Mouse (Mus musculus) activated CD4-positive, CD25-positive, alpha-beta regulatory T cell, adult 4 months (primary cell): ENCODE measurements around the gene Atp6v1fnb. TPM values are rescaled to one million over a fixed set of nuclear protein-coding genes. Genes with fewer than 3 reads are reported as not detected.

Experiments
- polyA plus RNA-seq, 2 experiments: library from polyadenylated mRNA; unstranded; fragments of 100-300 nt; shearing (Covaris generic); gene quantifications; one replicate each; pipeline ENCODE4 v1.2.1; 2017

The Atp6v1fnb gene
- polyA plus RNA-seq, 2 experiments from 2014 or later, result not detected

Other genes starting within 250 kb of the Atp6v1fnb start
- gene Hilpda, start 198.9 kb upstream of the Atp6v1fnb start, polyA plus RNA-seq, result 10 to 100 TPM; 28.1 to 33.4 TPM
- gene Fam71f2, start 191.8 kb upstream of the Atp6v1fnb start, polyA plus RNA-seq, result 1 to 10 TPM in 1 of 2 experiments, not detected in 1; 1.1 TPM
- not detected for gene Fam71f1, start 152.3 kb upstream of the Atp6v1fnb start, polyA plus RNA-seq
- gene Calu, start 123.4 kb upstream of the Atp6v1fnb start, polyA plus RNA-seq, result 10 to 100 TPM; 55.9 to 61.0 TPM
- under 1 TPM; 0.23 to 0.52 TPM for gene Opn1sw, start 83.0 kb upstream of the Atp6v1fnb start, polyA plus RNA-seq
- gene Ccdc136, start 75.1 kb upstream of the Atp6v1fnb start, polyA plus RNA-seq, result under 1 TPM; 0.21 to 0.54 TPM
- gene Flnc, start 38.2 kb upstream of the Atp6v1fnb start, polyA plus RNA-seq, result not detected
- 100 to 1,000 TPM; 373 to 399 TPM for gene Atp6v1f, start 3.7 kb upstream of the Atp6v1fnb start, polyA plus RNA-seq
- gene Kcp, start 36.5 kb downstream of the Atp6v1fnb start, polyA plus RNA-seq, result under 1 TPM in 1 of 2 experiments, not detected in 1; 0.12 TPM
- gene Irf5, start 55.2 kb downstream of the Atp6v1fnb start, polyA plus RNA-seq, result 10 to 100 TPM; 18.5 to 22.0 TPM
- 10 to 100 TPM; 67.1 to 70.6 TPM for gene Tnpo3, start 138.4 kb downstream of the Atp6v1fnb start, polyA plus RNA-seq
- under 1 TPM in 1 of 2 experiments, not detected in 1; 0.21 TPM for gene Tspan33, start 222.8 kb downstream of the Atp6v1fnb start, polyA plus RNA-seq